Mouse (Mus musculus) B cell, adult 67 days (primary cell): Measurements from ENCODE around the gene Tll2. TPM values are rescaled to one million over a fixed set of nuclear protein-coding genes. Genes with fewer than 3 reads are reported as not detected.

Experiments used
- total RNA-seq, 2 experiments: library from RNA; stranded (reverse); gene quantifications; 4 replicates each; pipeline ENCODE4 v1.2.4; 2023

Gene Tll2
- under 1 TPM; 0.12 to 0.32 TPM for total RNA-seq

GRCm38 (mm10) chr19:41206811-41207344 lies at the start of gene Tll2:
Gene Tll2, minus strand, starts transcription at chr19:41206835.

GRCm38 (mm10) chr19:41076906-41077305 lies 129.7 kb downstream of the Tll2 start, which contains the start of gene Opalin:
Gene Opalin, minus strand, starts transcription at chr19:41077113.

Other genes with a start within 250 kb of the Tll2 start
- 100 to 1,000 TPM; 421 to 430 TPM for gene Blnk, start 212.3 kb downstream of the Tll2 start, total RNA-seq
- not detected for gene Dntt, start 177.6 kb downstream of the Tll2 start, total RNA-seq
- gene Opalin, start 129.7 kb downstream of the Tll2 start, total RNA-seq, result not detected
- gene Tm9sf3, start 57.2 kb upstream of the Tll2 start, total RNA-seq, result 100 to 1,000 TPM; 105 to 115 TPM
- 100 to 1,000 TPM; 263 to 285 TPM for gene Pik3ap1, start 178.3 kb upstream of the Tll2 start, total RNA-seq